Mouse (Mus musculus): ENCODE data around the gene Ebf1.

DNA sequence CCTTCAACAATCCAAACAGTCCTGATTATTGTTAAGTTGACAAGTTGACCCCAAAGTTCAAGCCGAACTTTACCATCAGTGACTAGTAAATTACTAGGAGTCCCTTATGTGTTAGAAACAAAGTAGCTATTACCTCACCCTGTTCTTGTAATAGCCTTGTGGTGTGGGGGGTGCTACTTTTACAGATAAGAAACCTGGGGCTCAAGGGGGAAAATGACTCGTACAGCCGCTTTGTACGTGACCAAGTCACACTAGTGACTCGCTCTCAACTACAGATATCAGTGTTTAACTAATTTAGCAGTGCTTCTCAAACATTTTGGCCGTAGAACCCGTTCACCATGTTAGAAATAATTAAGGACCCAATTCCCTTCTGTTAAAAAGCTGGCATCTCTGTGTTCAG, 100.5 kb downstream of the Ebf1 start:
- TF ChIP-seq POLR2A (IDR thresholded peaks at IDR 0.05; ENCODE audit: insufficient read length, low read depth) (no peak), E2F4 (IDR thresholded peaks at IDR 0.05; ENCODE audit: insufficient read depth) (no peak), POLR2AphosphoS2 (IDR thresholded peaks at IDR 0.05; ENCODE audit: insufficient read length, low read depth) (no peak), MAX (IDR thresholded peaks at IDR 0.05; ENCODE audit: low read depth) (no peak), TCF12 (IDR thresholded peaks at IDR 0.05; ENCODE audit: insufficient read depth, poor library complexity, severe bottlenecking) (no peak), CEBPB (IDR thresholded peaks at IDR 0.05; ENCODE audit: insufficient read depth, poor library complexity, severe bottlenecking) (no peak), USF1 (IDR thresholded peaks at IDR 0.05; ENCODE audit: low read depth) (no peak), MYOD1 (IDR thresholded peaks at IDR 0.05; ENCODE audit: control insufficient read depth in 1 of 3, insufficient read length in 2 of 3, low read depth in 2 of 3) (no peak)

Measured in myocyte (in vitro differentiated cells).